Mouse (Mus musculus): ENCODE results near the gene Capn11.

Gene Capn11

DNA sequence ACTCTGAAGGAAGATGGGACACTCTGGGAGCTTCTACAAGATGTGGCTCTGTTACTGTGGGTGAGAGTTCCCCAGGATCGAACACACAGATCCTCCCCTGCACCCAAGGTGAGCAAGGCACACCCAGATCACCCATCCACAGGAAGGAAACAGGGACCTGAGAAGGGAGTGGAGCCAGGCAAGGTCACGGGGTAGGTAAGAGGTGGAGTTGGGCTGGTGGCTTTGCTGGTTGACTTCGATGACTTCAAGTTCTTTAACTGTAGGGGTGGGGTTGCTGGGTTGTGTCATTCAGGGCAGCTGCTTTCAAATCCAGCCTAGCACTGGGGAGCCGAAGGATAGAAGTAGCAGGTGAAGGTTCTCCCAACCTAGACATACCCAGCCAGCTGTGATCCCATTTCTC lies 23.7 kb upstream of the Capn11 start:
- DNase-seq (ENCODE audit: low spot score in 2 of 2), result no peak

DNA sequence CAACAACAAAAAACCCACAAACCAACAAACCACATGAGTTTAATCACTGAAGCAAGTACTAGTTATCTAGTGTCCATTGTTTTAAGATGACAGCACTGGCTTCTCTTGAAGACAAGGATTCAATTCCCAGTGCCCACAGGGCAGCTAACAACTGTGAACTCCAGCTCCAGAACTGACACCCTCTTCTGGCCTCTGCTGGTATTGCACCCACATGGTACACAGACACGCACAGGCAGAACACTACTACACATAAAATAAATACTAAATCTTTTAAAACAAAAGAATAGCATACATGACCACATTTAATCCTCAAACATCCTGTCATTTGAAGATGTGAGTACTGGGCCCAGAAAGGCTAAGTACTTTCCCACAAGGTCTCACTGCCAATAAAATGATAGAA lies 22.5 kb upstream of the Capn11 start:
- DNase-seq (ENCODE audit: low spot score in 2 of 2), result no peak

GRCm38 (mm10) chr17:45680391-45680980 lies 21.4 kb upstream of the Capn11 start:
- no peak for DNase-seq (ENCODE audit: low spot score in 2 of 2)

GRCm38 (mm10) chr17:45678106-45678505 lies 19.0 kb upstream of the Capn11 start:
- peak in 1 of 2 experiments; percentile 79 for DNase-seq (ENCODE audit: low spot score in 2 of 2)

- no peak for DNase-seq (ENCODE audit: low spot score in 2 of 2)
Measured at GRCm38 (mm10) chr17:45672598-45672997, 13.5 kb upstream of the Capn11 start.

GRCm38 (mm10) chr17:45671821-45672220 lies 12.7 kb upstream of the Capn11 start:
- no peak for DNase-seq (ENCODE audit: low spot score in 2 of 2)

GRCm38 (mm10) chr17:45667986-45668385 lies 8.9 kb upstream of the Capn11 start:
- no peak for DNase-seq (ENCODE audit: low spot score in 2 of 2)

DNA sequence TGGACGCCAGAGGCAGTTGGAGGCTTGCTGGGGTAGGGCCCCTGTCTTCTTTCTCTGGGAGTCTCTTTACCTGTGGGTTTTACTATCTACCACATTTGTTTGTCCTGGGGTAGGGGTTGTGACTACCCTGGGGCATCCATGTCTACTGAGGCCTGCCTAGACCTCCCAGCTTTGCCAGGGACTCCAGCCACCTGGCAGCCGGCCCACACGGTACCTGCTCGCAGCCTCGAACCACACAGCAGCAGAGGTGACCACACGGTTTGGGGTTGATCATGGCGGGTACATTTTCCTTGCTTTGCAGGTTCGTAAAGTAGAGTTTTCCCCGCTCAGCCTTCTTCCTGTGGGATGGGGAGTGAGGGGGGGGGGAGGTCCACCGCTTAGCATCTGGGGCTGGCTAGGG lies 8.4 kb upstream of the Capn11 start:
- DNase-seq (ENCODE audit: low spot score in 2 of 2), result no peak

GRCm38 (mm10) chr17:45666091-45666490 lies 7.0 kb upstream of the Capn11 start:
- DNase-seq (ENCODE audit: low spot score in 2 of 2), result no peak

DNA sequence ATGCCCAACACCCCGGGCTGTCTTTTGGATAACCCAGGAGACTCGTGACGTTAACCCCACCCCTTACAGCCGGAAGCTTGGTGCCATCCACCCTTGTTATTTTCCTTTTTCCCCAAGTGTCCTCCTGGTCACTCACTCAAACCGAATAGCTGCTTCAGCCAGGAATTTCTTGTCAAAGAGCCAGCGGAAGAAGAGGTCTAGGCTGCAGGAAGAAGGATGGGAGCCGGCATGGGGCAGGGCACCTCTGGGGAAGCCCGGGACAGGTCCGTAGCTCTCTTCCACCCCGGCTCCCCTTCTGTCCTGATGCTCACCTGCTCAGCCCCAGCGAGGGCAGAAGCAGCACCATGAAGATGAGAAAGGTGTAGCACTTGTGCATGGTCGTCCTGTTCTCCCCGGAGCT lies 5.5 kb upstream of the Capn11 start:
- DNase-seq (ENCODE audit: low spot score in 2 of 2), result no peak

DNA sequence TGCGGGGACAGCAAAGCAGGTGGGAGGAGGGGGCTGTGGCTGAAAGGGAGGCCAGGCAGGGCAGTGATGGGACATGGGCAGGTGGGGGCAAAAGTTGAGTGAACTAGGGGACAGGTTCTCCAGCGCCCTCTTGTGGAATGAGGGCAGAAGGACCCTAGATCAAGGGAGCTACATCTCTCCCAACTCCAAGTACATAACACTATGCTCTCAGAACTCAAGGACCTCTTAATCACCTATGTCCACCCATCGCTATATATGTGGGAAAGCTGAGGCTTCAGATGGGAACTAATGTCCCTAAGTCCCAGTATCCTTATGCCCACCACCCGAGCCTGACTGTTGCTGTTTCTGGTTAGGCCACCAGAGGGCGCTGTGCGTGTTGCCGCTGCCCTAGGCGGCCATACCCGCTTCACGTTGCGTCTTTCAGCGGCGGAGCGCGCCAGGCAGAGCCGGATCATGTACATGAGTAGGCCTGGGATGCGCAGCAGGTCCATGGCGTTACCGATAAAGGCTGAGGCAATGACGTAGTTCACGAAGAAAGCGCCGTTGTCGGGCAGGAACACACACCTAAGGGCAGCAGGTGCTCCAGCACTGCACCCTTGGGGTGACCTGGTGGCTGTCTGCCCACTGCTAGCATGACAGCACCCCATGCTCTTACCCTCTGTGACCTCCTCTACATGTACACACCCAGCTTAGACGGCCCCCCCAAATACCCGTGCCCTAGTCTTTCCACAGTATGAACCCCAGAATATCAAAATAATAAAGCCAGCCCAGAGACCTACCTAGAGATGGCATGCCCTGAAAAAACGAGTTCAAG lies 4.2 kb upstream of the Capn11 start:
- DNase-seq (ENCODE audit: low spot score in 2 of 2), result peak; percentile 57 to 82

DNA sequence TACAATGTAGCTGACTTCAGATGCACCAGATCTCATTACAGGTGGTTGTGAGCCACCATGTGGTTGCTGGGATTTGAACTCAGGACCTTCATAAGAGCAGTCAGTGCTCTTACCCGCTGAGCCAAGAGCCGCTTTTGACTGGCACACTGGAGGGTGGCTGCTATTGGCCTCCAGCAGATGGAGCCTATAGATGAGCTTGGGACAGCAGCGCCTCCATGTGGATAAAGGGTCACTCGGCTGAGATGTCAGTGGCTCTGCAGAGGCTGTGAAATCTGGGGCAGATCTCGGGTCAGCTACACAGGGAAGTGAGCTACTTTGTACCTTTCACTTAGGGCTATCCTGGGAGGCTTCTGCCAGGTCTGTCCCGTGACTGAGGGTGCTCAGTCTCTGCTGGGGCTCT lies 3.3 kb downstream of the Capn11 start:
- DNase-seq (ENCODE audit: low spot score in 2 of 2), result no peak

DNA sequence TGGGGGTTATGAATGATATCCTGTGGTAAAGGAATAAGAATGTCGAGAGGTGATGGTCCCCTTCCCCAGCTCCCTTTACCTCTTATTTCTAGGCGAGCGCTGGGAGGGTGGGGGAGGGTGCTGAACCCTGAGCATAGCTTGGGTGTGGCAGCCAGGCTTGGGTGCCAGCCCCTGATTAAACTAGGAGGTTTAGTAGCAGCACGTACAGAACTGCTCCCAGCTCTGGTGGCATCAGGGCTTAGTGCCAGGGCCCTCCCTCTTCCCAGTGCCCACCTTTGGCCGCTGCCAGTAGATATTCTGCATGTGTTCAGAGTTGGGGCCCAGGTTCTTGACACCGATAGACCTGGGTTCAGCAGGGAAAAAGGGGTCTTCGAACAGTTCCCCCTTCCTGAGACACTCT lies 5.9 kb downstream of the Capn11 start:
- DNase-seq (ENCODE audit: low spot score in 2 of 2), result no peak

- DNase-seq (ENCODE audit: low spot score in 2 of 2), result no peak
Measured at GRCm38 (mm10) chr17:45644185-45644584, 14.9 kb downstream of the Capn11 start.

DNA sequence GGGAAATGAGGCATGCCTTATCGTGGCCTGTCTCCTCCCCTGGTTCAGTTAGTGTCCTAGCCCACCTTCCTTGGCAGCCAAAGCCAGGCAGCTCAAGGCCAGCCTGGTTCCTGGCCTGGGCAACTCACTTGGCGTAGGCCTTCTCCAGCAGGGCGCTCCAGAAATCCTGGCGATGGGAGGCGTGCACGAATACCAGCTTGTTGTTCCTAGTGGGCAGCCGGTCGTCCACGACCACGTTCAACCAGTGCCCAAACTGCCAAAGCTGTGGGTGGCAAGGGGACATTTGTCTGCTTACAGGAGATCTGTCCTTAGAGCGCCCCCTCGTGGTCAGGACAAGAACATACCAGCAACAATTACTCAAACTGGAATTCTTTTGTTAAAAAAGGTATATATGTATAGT lies 16.4 kb downstream of the Capn11 start:
- DNase-seq (ENCODE audit: low spot score in 2 of 2), result peak; percentile 64 to 78

DNA sequence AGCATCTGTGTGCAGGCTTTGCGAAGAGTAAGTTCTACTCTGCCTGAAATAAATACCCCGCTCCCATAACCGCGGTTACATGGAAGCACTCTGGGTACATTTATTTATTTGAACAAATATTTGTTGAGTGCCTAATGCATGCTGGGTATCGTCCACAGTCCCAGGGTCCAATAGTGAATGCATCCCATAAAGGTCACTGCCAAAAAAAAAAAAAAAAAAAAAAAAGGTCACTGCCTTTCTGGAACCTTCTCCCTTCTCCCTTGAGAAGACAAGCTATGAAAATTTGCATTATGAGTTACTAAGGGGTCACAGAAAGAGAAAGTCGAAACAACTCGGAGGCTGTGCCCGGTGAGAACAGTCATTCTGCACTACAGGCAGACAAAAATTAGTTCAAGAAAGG lies 17.1 kb downstream of the Capn11 start:
- no peak for DNase-seq (ENCODE audit: low spot score in 2 of 2)

DNA sequence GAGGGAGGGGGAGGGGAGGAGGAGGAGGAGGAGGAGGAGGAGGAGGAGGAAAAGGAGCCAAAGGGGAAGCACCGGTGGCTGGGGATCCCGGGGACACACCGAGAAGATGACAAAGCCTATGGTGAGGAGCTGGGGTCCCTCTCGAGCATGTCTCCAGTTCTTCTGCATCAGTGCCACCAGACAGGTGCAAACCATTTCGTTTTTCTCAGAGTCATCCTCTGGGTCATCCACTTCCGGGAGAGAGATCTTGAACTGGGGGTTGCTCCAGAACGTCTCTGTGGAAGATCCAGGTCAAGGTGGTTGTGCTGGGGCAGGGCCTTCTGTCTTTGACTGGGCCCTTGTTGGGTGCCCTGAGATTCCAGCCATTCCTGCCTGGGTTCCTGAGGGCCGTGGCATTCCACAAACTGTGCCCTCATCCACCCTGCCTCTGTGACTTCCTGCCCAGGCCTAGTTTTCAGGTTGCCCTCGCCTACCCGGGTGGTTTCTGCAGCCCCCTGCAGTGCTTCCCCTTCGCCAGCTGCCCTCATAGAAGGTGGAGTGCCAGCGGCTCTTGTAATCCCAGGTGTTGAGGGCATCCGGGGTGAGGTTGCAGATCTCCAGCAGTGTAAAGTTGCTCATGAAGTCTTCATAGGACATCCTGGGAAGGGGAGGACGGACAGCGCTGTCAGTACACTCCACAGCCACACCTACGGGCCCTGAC lies 20.4 kb downstream of the Capn11 start:
- no peak for DNase-seq (ENCODE audit: low spot score in 2 of 2)

GRCm38 (mm10) chr17:45634033-45634432 lies 25.1 kb downstream of the Capn11 start:
- no peak for DNase-seq (ENCODE audit: low spot score in 2 of 2)

DNA sequence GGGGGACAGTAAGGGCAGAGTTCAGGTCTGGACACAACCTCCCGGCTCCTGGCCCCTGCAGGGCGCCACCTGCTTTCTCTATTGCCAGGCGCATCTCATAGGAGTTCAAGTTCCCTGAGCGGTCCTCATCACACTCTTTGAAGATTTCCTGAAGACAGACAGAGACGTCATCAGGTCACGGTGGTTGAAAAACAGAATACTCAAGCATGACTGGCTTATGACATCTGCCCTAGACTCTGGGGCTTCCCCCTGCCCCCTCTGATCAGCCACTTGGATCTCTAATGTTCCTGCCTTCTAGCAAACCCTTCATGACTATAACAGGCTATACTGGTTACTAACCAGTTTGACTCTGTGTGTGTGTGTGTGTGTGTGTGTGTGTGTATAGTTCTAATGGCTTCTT lies 27.2 kb downstream of the Capn11 start:
- no peak for DNase-seq (ENCODE audit: low spot score in 2 of 2)

DNA sequence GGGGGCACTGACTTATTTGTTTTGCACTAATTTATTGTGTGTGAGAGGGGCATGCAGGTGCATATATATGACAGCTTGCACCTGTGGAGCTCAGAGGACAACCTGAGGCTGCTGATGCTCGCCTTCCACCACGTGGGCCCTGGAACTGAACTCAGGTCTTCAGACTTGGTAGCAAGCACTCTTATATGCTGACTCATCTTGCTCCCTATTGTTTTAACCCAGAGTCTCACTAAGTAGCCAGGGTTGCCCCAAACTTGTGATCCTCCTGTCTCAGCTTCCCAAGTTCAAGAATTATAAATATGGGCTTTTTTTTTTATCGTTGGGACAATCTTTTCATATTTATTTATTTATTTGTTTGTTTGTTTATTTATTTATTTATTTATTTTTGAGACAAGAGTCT lies 28.1 kb downstream of the Capn11 start:
- DNase-seq (ENCODE audit: low spot score in 2 of 2), result no peak

DNA sequence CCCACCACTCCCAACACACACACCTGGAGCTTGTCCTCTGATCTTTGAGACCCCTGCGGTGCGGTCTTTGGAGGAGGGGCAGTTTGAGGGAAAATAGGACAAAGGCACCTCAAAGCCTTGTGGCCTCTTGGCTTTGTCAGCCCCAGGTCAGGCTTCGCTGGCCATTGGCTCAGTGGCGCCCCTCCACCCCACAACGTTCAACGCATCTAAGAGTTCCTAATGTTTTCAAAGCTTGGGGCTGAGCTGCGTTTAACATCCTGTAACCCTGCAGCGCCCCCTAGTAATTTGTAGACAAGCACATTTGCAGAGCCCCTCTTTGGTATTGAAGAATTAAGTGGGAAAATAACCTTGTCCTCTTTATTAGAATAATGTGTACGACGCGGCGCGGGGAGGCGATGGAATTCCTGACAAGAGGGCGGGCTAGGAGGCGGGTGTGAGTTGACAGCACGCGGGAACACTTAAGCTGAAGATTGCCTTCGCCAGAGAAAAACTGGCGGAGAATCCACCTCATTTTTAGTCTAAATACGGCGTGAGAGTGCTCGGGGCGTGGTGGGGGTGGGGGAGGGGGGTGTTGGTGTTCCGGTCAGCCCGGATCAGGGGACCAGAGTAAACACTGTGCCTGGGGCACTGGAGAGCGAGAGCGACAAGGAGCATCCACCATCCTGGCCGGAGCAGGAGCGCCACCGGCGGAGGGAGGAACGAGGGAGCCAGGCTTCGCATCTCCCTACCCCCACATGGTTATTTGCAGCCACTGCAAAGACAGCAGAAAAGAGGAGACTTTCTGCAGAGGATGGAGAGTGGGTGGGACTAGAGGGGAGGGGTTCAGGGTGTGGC lies 29.0 kb downstream of the Capn11 start:
- DNase-seq (ENCODE audit: low spot score in 2 of 2), result peak; percentile 63 to 65

All from urinary bladder, postnatal 4 days (tissue).